Comparison of ENCODE assay signal across 16 mouse cellular contexts in genomic region chr11:108973459-108973858, GRCm38 (mm10). TPM values are rescaled to one million over a fixed set of nuclear protein-coding genes. Genes with fewer than 3 reads are reported as not detected.
DNase-seq lines count a peak whose midpoint lies in the region; ATAC-seq and TF ChIP-seq lines count a peak whose summit lies in the region.
"Had no signal": no experiment of that assay in that cellular context is flagged by ENCODE, and none has a peak within 500 bp of the region (broad histone marks: within the 10 kb centered on the region; RNA-seq: fewer than 3 reads in every experiment).

No protein-coding gene starts in this region.

- H3K4me1 ChIP-seq in hindbrain, embryonic 12.5 days, result peaks cover 16% of the 10 kb centered on the region
- peaks cover 13% of the 10 kb centered on the region for H3K4me1 ChIP-seq in hindbrain, embryonic 13.5 days (replicated peaks)
- peaks cover 13% of the 10 kb centered on the region for H3K4me1 ChIP-seq in midbrain, embryonic 16.5 days (ENCODE audit: control insufficient read depth, insufficient read depth, low read length)
- H3K4me1 ChIP-seq in midbrain, embryonic 13.5 days (replicated peaks), result peaks cover 17% of the 10 kb centered on the region; the same call in 1 of the 2 replicates
- 0 out of 2 replicates have a peak, but pooled peaks cover 3% of the 10 kb centered on the region for H3K4me1 ChIP-seq in embryonic facial prominence, embryonic 14.5 days (ENCODE audit: control insufficient read depth, insufficient read depth, low read length)
- H3K4me1 ChIP-seq in midbrain, postnatal 0 days (ENCODE audit: insufficient read depth, low read length), result no peaks in the 10 kb centered on the region
- H3K4me1 ChIP-seq: kidney, embryonic 15.5 days; liver, embryonic 13.5 days had no signal

- no peak for ATAC-seq in hindbrain, embryonic 12.5 days (ENCODE audit: low FRiP score)
- no peak for ATAC-seq in hindbrain, embryonic 13.5 days (ENCODE audit: low FRiP score)
- ATAC-seq in midbrain, embryonic 16.5 days, result peak; percentile 68
- ATAC-seq in midbrain, embryonic 13.5 days, result no peak
- ATAC-seq in embryonic facial prominence, embryonic 14.5 days (ENCODE audit: low read depth), result no peak
- ATAC-seq in midbrain, postnatal 0 days (ENCODE audit: low FRiP score), result peak; percentile 71

- TF ChIP-seq CTCF in midbrain, postnatal 0 days (IDR thresholded peaks at IDR 0.05), result no peak

- no peak overlapping the region for H3K4me3 ChIP-seq in hindbrain, embryonic 12.5 days
- no peak overlapping the region for H3K4me3 ChIP-seq in hindbrain, embryonic 13.5 days
- no peak overlapping the region for H3K4me3 ChIP-seq in midbrain, embryonic 16.5 days (ENCODE audit: low read depth, low read length)
- H3K4me3 ChIP-seq in midbrain, embryonic 13.5 days (replicated peaks), result no peak overlapping the region
- H3K4me3 ChIP-seq in embryonic facial prominence, embryonic 14.5 days (ENCODE audit: low read depth, low read length), result no peak overlapping the region
- H3K4me3 ChIP-seq in midbrain, postnatal 0 days (ENCODE audit: low read depth, low read length), result no peak overlapping the region
- H3K4me3 ChIP-seq: kidney, embryonic 15.5 days; liver, embryonic 13.5 days; midbrain, embryonic 12.5 days; stomach, embryonic 15.5 days had no signal

- H3K27me3 ChIP-seq in hindbrain, embryonic 12.5 days, result 0 out of 2 replicates have a peak, but pooled peaks cover 5% of the 10 kb centered on the region
- H3K27me3 ChIP-seq in hindbrain, embryonic 13.5 days, result peaks cover 10% of the 10 kb centered on the region; the same call in 1 of the 2 replicates
- H3K27me3 ChIP-seq in midbrain, embryonic 16.5 days (ENCODE audit: control insufficient read depth, insufficient read depth, low read depth, low read length), result no peaks in the 10 kb centered on the region
- no peaks in the 10 kb centered on the region for H3K27me3 ChIP-seq in midbrain, embryonic 13.5 days
- no peaks in the 10 kb centered on the region for H3K27me3 ChIP-seq in embryonic facial prominence, embryonic 14.5 days (replicated peaks; ENCODE audit: control insufficient read depth, insufficient read depth, low read length)
- no peaks in the 10 kb centered on the region for H3K27me3 ChIP-seq in midbrain, postnatal 0 days (ENCODE audit: insufficient read depth, low read length)
- H3K27me3 ChIP-seq: kidney, embryonic 15.5 days; liver, embryonic 13.5 days; stomach, embryonic 15.5 days had no signal

- 54% methylated on average over 4 of the region's 4 CpGs for WGBS in hindbrain, embryonic 12.5 days
- WGBS in hindbrain, embryonic 13.5 days, result 64% methylated on average over 4 of the region's 4 CpGs
- WGBS in midbrain, embryonic 16.5 days, result 41% methylated on average over 4 of the region's 4 CpGs
- WGBS in midbrain, embryonic 13.5 days, result 51% methylated on average over 4 of the region's 4 CpGs
- 42% methylated on average over 4 of the region's 4 CpGs for WGBS in embryonic facial prominence, embryonic 14.5 days
- 35% methylated on average over 4 of the region's 4 CpGs for WGBS in midbrain, postnatal 0 days

- H3K36me3 ChIP-seq in hindbrain, embryonic 12.5 days, result no peaks in the 10 kb centered on the region
- no peaks in the 10 kb centered on the region for H3K36me3 ChIP-seq in hindbrain, embryonic 13.5 days
- no peaks in the 10 kb centered on the region for H3K36me3 ChIP-seq in midbrain, embryonic 16.5 days (ENCODE audit: control insufficient read depth, insufficient read depth, low read length)
- no peaks in the 10 kb centered on the region for H3K36me3 ChIP-seq in midbrain, embryonic 13.5 days
- H3K36me3 ChIP-seq in embryonic facial prominence, embryonic 14.5 days (ENCODE audit: control insufficient read depth, insufficient read depth, low read length), result no peaks in the 10 kb centered on the region
- H3K36me3 ChIP-seq in midbrain, postnatal 0 days (ENCODE audit: insufficient read depth, low read length), result no peaks in the 10 kb centered on the region
- H3K36me3 ChIP-seq: kidney, embryonic 15.5 days; liver, embryonic 13.5 days; midbrain, embryonic 12.5 days; stomach, embryonic 15.5 days had no signal

- peak; percentile 43 for DNase-seq in embryonic facial prominence, embryonic 14.5 days (ENCODE audit: low spot score)
- peak; percentile 73 for DNase-seq in midbrain, postnatal 0 days (ENCODE audit: low spot score)
- DNase-seq in urinary bladder, adult 18-20 months (ENCODE audit: low spot score in 2 of 2), result no peak
- DNase-seq: cerebellum, postnatal 25 days; gastrocnemius, postnatal 25 days; heart, postnatal 10 days; layer of hippocampus, postnatal 36 days; liver, embryonic 13.5 days; thymus, adult 2 months had no signal

- H3K9me3 ChIP-seq in hindbrain, embryonic 12.5 days (replicated peaks), result 0 out of 2 replicates have a peak, but pooled peaks cover 3% of the 10 kb centered on the region
- 0 out of 2 replicates have a peak, but pooled peaks cover 6% of the 10 kb centered on the region for H3K9me3 ChIP-seq in hindbrain, embryonic 13.5 days
- no peaks in the 10 kb centered on the region for H3K9me3 ChIP-seq in midbrain, embryonic 16.5 days (replicated peaks; ENCODE audit: control insufficient read depth, low read length, poor library complexity, severe bottlenecking)
- H3K9me3 ChIP-seq in midbrain, embryonic 13.5 days, result no peaks in the 10 kb centered on the region; the same call in 1 of the 2 replicates
- peaks cover 3% of the 10 kb centered on the region; the same call in 1 of the 2 replicates for H3K9me3 ChIP-seq in embryonic facial prominence, embryonic 14.5 days (ENCODE audit: control insufficient read depth, low read length)
- H3K9me3 ChIP-seq in midbrain, postnatal 0 days (ENCODE audit: low read length), result no peaks in the 10 kb centered on the region
- H3K9me3 ChIP-seq: kidney, embryonic 15.5 days; liver, embryonic 13.5 days; midbrain, embryonic 12.5 days; stomach, embryonic 15.5 days had no signal

- no peak overlapping the region for H3K9ac ChIP-seq in hindbrain, embryonic 12.5 days
- H3K9ac ChIP-seq in hindbrain, embryonic 13.5 days, result no peak overlapping the region
- no peak overlapping the region for H3K9ac ChIP-seq in midbrain, embryonic 16.5 days (ENCODE audit: low read depth, low read length)
- H3K9ac ChIP-seq in midbrain, embryonic 13.5 days (replicated peaks), result no peak overlapping the region
- no peak overlapping the region for H3K9ac ChIP-seq in embryonic facial prominence, embryonic 14.5 days (ENCODE audit: low read depth, low read length)
- H3K9ac ChIP-seq in midbrain, postnatal 0 days (replicated peaks; ENCODE audit: low read length, poor library complexity, severe bottlenecking), result no peak overlapping the region
- H3K9ac ChIP-seq: kidney, embryonic 15.5 days; liver, embryonic 13.5 days; midbrain, embryonic 12.5 days; stomach, embryonic 15.5 days had no signal

- no peak overlapping the region for H3K4me2 ChIP-seq in hindbrain, embryonic 12.5 days (replicated peaks)
- no peak overlapping the region for H3K4me2 ChIP-seq in hindbrain, embryonic 13.5 days
- H3K4me2 ChIP-seq in midbrain, embryonic 16.5 days (ENCODE audit: low read length), result no peak overlapping the region
- no peak overlapping the region for H3K4me2 ChIP-seq in midbrain, embryonic 13.5 days (replicated peaks)
- H3K4me2 ChIP-seq in embryonic facial prominence, embryonic 14.5 days (ENCODE audit: low read depth, low read length), result no peak overlapping the region
- no peak overlapping the region for H3K4me2 ChIP-seq in midbrain, postnatal 0 days (ENCODE audit: low read depth, low read length, poor library complexity, severe bottlenecking)
- H3K4me2 ChIP-seq: kidney, embryonic 15.5 days; liver, embryonic 13.5 days; midbrain, embryonic 12.5 days; stomach, embryonic 15.5 days had no signal

- H3K27ac ChIP-seq in hindbrain, embryonic 12.5 days, result peak overlapping the region; percentile 30; the same call in 1 of the 2 replicates
- H3K27ac ChIP-seq in hindbrain, embryonic 13.5 days, result no peak overlapping the region
- H3K27ac ChIP-seq in midbrain, embryonic 16.5 days (ENCODE audit: low read length), result no peak overlapping the region
- no peak overlapping the region for H3K27ac ChIP-seq in midbrain, embryonic 13.5 days
- H3K27ac ChIP-seq in embryonic facial prominence, embryonic 14.5 days (replicated peaks; ENCODE audit: low read depth, low read length), result no peak overlapping the region
- H3K27ac ChIP-seq in midbrain, postnatal 0 days (ENCODE audit: low read depth, low read length), result peak overlapping the region; percentile 18; the same call in 1 of the 2 replicates
- H3K27ac ChIP-seq: kidney, embryonic 15.5 days; liver, embryonic 13.5 days; midbrain, embryonic 12.5 days; stomach, embryonic 15.5 days had no signal

RNA-seq across cellular contexts. Expression of gene Axin2, which starts 53.3 kb away (rescaled TPM):
- polyA plus RNA-seq in hindbrain, embryonic 12.5 days (2016; fragmentation: Nextera tagmentation; extraction: Ambion mirVana), result 17.5 and 20.3 TPM in 2 replicates
- polyA plus RNA-seq in hindbrain, embryonic 13.5 days (2015; fragmentation: Nextera tagmentation; extraction: Ambion mirVana), result 10.6 and 13.8 TPM in 2 replicates
- 9.3 and 11.3 TPM in 2 replicates for polyA plus RNA-seq in midbrain, embryonic 16.5 days (2015; fragmentation: Nextera tagmentation; extraction: Ambion mirVana)
- 15.4 and 17.2 TPM in 2 replicates for polyA plus RNA-seq in midbrain, embryonic 13.5 days (2015; fragmentation: Nextera tagmentation; extraction: Ambion mirVana)
- polyA plus RNA-seq in embryonic facial prominence, embryonic 14.5 days (2014; fragmentation: Nextera tagmentation; extraction: Ambion mirVana), result 11.4 and 11.8 TPM in 2 replicates
- 38.0 and 55.2 TPM in 2 replicates for total RNA-seq in midbrain, postnatal 0 days (2014; rRNA removed)
- polyA plus RNA-seq in midbrain, postnatal 0 days (2015; fragmentation: Nextera tagmentation; extraction: Ambion mirVana), result 7.5 and 9.7 TPM in 2 replicates

Comparison
In these comparisons a context has a peak if more than half of its experiments do, and no peak if none do; other contexts are left out.
1. ATAC-seq: peak in midbrain, embryonic 16.5 days (single experiment) and midbrain, postnatal 0 days (single experiment); none in hindbrain, embryonic 12.5 days (single experiment), hindbrain, embryonic 13.5 days (single experiment), midbrain, embryonic 13.5 days (single experiment) and embryonic facial prominence, embryonic 14.5 days (single experiment).
2. H3K27ac ChIP-seq: peak in hindbrain, embryonic 12.5 days (single experiment) and midbrain, postnatal 0 days (single experiment); none in hindbrain, embryonic 13.5 days (single experiment), midbrain, embryonic 16.5 days (single experiment), midbrain, embryonic 13.5 days (single experiment) and embryonic facial prominence, embryonic 14.5 days (single experiment).
3. DNase-seq: peak in embryonic facial prominence, embryonic 14.5 days (single experiment) and midbrain, postnatal 0 days (single experiment); none in urinary bladder, adult 18-20 months (0 of 2).